Mouse (Mus musculus): Measurements from ENCODE around the gene Il23r.
"Not testable (repeated sequence)": the region's sequence is repeated elsewhere in the genome, so short reads cannot be mapped to it uniquely, and the experiment has no call there.

Gene Il23r

DNA sequence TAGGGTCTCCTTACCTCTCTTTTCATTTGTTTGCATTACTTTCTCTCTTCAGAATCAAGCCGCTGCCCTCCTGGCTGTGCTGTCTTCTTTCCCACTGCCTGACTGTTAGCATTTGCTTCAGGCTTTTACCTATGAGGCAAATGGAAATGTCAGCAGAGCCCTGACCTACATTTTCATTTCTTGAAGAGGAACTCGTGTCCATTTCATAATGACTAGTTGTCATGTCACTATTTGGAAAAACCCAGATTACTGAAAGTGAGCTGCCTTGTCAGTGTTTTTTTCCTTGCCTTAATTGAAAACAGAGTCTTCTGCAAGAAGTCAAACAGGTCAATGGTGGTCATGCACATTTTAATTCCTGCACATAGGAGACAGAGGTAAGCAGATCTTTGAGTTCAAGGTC, at the start of gene Il23r:
Il23r (minus strand) TSS at position 101 of the 400 bp plus-strand sequence.
- DNase-seq (ENCODE audit: inconsistent ontology term) = no peak

DNA sequence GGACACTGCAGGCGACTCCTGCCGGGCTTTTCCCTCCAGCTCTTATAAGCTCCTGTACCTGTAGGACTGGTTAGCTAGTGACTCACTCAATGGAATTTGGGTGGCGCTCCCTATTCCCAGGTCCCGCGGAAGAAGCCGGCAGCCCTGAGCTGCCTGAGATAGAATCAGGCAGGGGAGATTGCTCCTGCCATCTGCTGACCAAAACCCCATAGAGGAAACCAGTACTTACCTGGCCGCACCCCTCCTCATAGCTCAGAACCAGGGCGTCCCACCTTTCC, 44.1 kb upstream of the Il23r start, which contains the start of gene Tacstd2:
Tacstd2 (minus strand) TSS at position 20 of the 278 bp plus-strand sequence.
- no peak for DNase-seq (ENCODE audit: inconsistent ontology term)

- DNase-seq (ENCODE audit: inconsistent ontology term) = peak; percentile 33
Observed at GRCm38 (mm10) chr6:67535005-67535776, 43.5 kb upstream of the Il23r start.

DNA sequence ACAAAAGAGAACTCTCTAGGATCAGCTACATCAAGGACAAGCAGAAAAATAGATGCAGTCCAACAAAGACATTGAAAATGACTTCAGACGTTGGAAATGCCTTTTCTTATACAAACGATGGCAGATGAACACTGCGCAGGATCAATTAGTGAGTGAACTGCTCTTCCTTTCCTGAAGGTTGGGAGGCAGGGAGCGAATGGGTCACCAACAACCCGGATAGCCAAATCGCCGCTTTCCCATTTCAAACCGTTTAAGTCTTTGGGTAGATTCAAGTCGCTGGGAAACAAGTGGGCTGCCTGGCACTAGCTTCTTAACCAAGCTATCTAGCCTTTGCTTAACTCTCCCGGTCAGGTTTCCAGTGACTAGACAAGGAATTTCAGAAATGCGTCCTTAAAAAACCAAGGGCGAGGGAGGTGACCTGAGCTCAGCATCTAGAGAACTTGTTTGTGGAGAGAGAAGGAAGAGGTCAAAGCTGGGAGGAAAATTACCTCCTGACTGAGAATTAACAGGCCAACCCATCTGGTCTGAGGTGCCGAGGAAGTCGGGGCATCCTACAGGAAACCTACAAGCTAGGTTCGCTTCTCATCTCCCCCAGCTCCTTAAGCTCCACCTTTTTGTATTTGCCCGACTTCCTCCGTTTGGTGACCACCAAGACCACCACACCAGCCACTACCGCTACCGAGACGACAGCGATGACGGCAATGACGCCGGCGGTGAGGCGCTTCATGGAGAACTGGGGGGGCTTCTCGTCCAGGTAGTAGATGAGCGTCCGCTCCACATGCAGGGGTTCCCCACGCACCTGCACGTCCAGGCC, 42.7 kb upstream of the Il23r start:
- peak; percentile 46 for DNase-seq (ENCODE audit: inconsistent ontology term)

DNA sequence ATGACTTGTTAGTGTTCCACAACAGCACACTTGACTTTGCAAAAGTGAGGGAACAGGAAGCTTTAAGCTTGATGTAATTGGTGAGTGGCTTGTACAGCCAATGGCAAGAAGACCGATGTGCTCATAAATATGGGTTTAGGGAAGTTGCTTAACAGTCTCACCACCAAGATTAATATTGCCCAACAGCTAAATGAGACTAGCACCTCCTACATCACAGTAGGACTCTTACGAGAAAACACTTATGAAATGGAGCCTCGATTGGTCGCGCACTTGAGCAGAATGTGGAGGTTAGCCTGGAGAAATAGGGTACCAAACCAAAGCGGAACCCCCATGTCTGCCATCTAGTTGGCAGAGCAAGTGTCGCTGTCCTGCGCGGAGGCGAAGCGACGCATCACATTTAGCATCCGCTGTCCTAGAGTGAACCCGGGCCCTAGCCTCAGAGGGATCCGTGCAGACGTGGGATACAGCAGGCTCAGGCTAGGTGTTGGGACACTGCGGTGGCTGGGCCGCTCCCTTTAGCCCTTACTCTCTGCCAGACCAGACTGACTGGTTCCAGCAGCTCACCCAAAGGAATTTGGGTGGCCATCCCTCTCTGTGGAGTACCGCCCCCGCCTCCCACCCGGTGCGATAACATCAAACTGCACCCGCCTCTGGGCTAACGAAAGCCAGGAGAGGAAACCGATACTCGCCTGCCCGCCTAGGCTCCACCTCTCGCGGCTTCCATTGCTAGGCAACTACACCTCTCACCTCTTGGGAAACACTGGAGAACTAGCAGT, 41.2 kb upstream of the Il23r start:
- peak; percentile 36 for DNase-seq (ENCODE audit: inconsistent ontology term)

DNA sequence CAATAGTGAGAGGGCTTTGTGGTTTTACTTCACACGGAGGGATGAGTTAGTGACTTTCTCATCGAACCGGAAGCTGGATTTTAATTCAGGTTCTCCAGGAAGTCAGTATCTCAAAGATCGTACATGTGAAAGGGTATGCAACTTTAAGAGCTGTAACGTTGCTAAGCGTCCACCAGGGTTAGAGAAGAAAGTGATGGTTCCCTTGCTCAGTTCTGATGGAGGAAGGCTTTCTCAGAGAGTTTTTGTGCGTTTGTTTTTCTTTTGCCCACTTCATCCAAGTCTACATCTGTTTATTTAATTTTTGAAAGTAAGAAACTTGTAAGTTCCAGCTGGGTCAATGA, 40.1 kb upstream of the Il23r start:
- DNase-seq (ENCODE audit: inconsistent ontology term) = no peak

- no peak for DNase-seq (ENCODE audit: inconsistent ontology term)
Observed at GRCm38 (mm10) chr6:67530992-67531821, 39.6 kb upstream of the Il23r start.

DNA sequence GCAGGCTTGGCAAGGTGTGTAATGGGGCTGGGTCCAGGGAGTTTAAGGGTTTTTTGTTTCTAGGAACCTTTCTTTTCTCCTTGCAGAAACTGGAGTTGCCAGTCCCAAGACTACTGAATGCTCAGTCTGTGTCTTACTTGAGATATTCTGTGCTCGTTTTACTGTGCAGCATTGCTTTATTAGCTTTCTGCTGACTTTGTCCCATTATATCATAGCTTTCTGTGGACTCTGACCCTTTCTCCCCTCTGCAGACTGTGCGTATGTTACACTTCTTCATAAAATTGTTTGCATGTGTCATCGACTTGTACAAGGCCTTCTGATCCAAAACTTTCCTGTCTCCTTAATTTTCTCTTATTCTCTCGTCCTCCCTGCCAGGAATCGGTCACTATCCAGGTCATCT, 34.7 kb upstream of the Il23r start:
- DNase-seq (ENCODE audit: inconsistent ontology term) = no peak

GRCm38 (mm10) chr6:67510752-67511151, 19.1 kb upstream of the Il23r start:
- DNase-seq (ENCODE audit: inconsistent ontology term) = peak; percentile 17

DNA sequence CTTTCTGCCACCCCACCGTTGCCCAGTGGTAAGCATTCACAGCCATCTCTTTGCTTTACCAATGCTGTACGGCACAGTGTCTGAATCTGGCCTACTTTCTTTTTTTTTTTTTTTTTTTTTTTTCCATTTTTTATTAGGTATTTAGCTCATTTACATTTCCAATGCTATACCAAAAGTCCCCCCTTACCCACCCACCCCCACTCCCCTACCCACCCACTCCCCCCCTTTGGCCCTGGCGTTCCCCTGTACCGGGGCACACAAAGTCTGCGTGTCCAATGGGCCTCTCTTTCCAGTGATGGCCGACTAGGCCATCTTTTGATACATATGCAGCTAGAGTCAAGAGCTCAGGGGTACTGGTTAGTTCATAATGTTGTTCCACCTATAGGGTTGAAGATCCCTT, 10.3 kb upstream of the Il23r start:
- not testable (repeated sequence) for DNase-seq (ENCODE audit: inconsistent ontology term)

- DNase-seq (ENCODE audit: inconsistent ontology term) = peak; percentile 96
Observed at GRCm38 (mm10) chr6:67481012-67481411, 10.6 kb downstream of the Il23r start.

DNA sequence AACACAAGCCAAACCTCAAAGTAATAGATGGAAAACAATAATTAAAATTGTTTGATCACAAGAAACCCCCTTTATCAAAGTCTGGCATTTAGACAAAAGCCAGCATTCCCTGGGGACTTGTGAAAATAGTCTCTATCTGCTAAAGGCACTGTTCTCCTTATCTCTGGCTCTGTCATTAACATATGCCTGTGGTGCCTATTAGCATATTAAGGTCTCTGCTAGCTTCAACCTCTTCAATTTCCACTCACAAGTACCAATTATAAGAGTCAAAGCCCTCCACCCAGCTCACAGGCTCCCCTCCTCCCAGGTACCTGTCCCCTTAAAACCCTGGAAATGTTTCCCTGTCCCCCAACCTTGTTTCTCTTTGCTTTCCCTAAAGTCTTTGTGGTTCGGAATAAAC, 20.4 kb downstream of the Il23r start:
- DNase-seq (ENCODE audit: inconsistent ontology term) = no peak

GRCm38 (mm10) chr6:67459424-67459823, 32.2 kb downstream of the Il23r start:
- no peak for DNase-seq (ENCODE audit: inconsistent ontology term)

DNA sequence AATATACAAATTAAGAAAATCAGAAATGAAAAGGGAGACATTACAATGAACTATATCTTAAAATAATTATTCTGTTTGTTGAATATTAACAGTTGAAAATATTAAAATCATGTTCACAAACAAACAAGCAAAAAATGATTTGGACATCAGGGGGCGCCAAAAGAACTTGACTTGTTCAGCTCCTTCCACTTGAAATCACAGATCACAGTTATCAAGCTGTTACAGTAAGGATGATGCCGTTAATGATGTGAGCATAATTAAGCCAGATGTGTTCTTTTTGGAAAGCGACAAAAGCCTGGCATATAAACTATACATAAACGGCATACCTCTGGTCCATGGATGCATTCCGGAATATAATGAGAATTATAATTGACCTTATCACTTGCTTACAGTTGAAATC, 40.3 kb downstream of the Il23r start:
- DNase-seq (ENCODE audit: inconsistent ontology term) = peak; percentile 39

DNA sequence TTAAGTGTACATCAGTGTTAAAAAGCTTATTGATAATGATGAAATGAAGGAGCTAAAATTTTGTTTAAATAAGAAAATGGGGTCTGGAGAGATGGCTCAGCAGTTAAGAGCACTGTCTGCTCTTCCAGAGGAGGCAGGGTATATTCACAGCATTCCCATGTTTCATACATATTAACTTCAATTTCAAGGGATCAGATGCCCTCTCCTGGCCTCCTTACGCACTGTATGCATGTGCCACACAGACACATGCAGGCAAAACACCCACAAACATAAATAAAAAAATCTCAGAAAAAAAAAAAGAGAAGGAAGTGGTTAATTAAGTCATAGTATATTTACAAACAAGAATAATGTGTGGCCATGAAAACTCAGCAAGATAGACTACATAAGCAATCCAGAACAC, 45.8 kb downstream of the Il23r start:
- DNase-seq (ENCODE audit: inconsistent ontology term) = no peak

DNA sequence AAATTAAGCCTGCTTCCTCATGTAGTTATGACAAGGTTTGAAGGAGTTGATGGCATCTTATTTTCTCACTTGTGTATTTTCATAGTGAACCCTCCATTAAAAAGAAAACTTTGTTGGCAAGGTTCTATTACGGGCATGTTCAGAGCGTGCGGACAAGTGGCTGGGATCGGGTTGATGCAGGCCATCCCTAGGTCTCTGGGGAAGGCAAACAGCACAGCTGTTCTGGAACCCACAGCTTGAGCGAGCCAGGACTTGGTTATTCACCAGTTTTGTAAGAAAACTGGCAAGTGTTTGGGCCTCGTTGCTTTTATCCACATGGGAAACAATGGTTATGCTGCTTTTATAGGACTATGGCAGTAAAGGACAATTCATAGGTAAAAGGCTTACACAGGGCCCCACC, 48.5 kb downstream of the Il23r start:
- DNase-seq (ENCODE audit: inconsistent ontology term) = no peak

- DNase-seq (ENCODE audit: inconsistent ontology term) = no peak
Observed at GRCm38 (mm10) chr6:67437814-67438385, 53.8 kb downstream of the Il23r start.

GRCm38 (mm10) chr6:67437028-67437427, 54.6 kb downstream of the Il23r start:
- no peak for DNase-seq (ENCODE audit: inconsistent ontology term)

DNA sequence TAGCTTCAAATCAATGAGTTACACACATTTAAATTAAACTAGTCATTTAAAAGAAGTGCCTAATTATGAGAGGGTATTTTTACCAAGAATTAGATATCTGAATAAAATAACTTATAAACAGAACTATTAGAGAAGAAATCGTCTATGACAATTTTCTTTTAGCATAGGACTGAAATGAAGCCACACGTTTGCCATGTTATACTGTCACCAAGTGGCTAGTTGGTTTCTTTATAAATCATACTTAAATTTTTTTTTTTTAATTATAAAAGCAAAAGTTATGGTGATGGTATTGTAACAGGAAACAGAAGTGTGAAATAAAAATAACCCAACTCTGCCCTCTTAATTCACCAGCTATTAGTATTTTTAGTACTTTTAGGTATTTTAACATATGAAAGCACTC, 55.4 kb downstream of the Il23r start:
- no peak for DNase-seq (ENCODE audit: inconsistent ontology term)

- DNase-seq (ENCODE audit: inconsistent ontology term) = no peak
Observed at GRCm38 (mm10) chr6:67435711-67436110, 55.9 kb downstream of the Il23r start.

DNA sequence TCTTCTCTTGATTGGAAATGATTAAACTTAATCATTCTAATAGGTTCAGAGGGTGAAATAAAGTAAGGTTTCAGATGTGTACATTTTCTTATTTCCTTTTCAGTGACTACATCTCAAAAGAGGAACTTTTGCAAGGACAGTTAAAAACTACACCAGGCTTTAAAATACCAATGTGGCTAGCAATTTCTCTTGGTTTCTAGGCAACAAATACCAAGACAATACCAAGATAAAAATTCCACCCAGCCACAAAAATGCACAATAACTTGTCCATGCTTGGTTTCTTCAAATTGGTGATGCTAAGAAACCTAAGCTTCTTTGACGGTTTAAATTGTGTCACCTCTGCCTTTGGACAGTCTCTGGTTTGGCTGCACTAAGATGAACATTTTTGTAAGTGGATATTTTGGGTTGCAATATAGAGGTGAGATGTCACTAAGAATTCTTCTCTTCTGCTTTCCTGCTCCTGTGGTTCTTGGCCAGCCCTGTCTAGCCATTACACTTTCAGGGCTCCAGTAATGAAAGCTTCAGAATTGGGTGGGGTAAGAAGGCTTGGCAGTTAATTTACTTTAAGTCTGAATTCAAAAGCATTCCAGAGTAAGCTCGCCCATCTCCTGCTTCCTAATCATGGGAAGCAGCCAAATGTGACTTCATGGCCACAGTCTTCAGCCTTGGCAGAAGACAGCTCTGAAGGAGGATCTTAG, 56.8 kb downstream of the Il23r start:
- peak; percentile 66 for DNase-seq (ENCODE audit: inconsistent ontology term)
